Mouse (Mus musculus) kidney, adult 8-10 months (tissue): Measurements from ENCODE around the gene Gapvd1.

Source experiments
- DNase-seq, 2 experiments: peaks; one replicate each; pipeline ENCODE4 v3.0.0; 2022

Gapvd1 gene

GRCm38 (mm10) chr2:34632051-34632450 lies 123.0 kb downstream of the Gapvd1 start:
- DNase-seq = no peak

- no peak for DNase-seq
Measured at GRCm38 (mm10) chr2:34630445-34630844, 124.6 kb downstream of the Gapvd1 start.

- no peak for DNase-seq
Measured at GRCm38 (mm10) chr2:34629758-34630157, 125.3 kb downstream of the Gapvd1 start.

GRCm38 (mm10) chr2:34628903-34629540 lies 126.0 kb downstream of the Gapvd1 start:
- no peak for DNase-seq

- no peak for DNase-seq
Measured at GRCm38 (mm10) chr2:34627328-34628226, 127.5 kb downstream of the Gapvd1 start.
